Mouse (Mus musculus): ENCODE results near the gene Prmt2.

Prmt2 gene

DNA sequence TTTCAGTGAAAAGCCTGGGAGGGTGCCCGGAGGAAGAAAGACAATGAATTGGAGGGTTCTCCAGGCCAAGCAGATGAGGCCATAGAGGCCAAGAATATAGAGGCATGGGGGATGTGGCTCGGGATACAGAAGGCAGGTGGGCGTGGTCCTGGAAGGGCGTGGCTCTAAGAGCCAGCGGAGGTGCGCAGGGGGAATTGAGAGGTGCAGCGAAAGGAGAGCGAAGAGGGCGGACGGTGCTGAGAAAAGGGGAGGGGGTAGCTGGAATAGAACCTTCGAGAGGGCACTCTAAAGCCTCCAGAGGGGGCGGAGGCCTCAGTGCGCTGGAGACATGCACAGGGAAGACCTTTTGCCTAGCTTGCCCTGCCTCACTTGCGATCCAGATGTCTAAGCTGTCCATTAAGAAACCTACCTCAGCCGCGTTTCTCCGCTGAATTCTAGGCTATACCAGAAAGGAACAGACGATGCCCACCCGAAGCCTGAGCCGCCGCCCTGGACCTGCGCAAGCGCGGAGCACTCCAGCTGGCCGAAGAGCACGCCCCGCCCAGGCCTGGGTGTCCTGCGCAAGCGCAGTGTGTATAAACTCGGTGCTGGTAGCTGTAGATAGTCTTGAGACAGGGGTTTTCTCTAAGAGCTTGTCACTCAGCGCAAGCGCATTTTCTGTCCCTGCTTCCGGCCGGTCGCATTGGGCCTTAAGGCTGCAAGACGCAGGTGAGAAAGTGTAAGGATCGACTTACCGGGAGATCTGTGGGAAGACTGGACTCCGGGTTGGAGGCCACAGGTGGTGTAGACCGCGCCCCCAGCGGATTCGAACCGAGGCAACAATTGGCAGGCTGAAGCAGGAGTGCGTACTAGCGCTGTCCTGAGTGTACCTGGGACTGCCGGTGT, at the start of gene Prmt2:
Prmt2 (minus strand) TSS at position 525 of the 885 bp plus-strand sequence.
- peak; percentile 89 to 90 for DNase-seq (ENCODE audit: low spot score in 2 of 2)

GRCm38 (mm10) chr10:76278541-76279097, 41.0 kb upstream of the Prmt2 start:
- no peak for DNase-seq (ENCODE audit: low spot score in 2 of 2)

GRCm38 (mm10) chr10:76275256-76275655, 37.6 kb upstream of the Prmt2 start:
- no peak for DNase-seq (ENCODE audit: low spot score in 2 of 2)

- DNase-seq (ENCODE audit: low spot score in 2 of 2): peak; percentile 40 to 46
Measured at GRCm38 (mm10) chr10:76271238-76271637, 33.6 kb upstream of the Prmt2 start.

DNA sequence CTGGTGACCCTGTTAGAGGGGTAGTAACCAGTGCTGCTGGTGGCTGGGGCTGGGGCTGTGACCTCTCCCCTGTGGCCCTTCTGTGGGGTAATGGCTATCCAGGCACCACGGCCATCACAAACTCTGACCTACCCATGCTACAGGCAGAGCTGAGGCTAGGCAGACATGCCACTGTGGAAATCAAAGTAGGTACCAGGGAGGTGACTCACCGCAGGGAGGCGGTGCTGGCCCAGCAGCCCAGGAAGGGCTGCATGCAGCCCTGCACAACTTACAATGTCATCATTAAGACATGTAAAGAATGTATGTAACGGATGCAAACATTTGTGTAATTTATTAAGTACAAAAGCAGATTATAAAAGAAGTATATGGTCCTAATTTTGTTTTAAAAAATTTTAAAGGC, 24.8 kb upstream of the Prmt2 start:
- DNase-seq (ENCODE audit: low spot score in 2 of 2): peak in 1 of 2 experiments; percentile 15

GRCm38 (mm10) chr10:76261447-76261846, 23.8 kb upstream of the Prmt2 start:
- no peak for DNase-seq (ENCODE audit: low spot score in 2 of 2)

GRCm38 (mm10) chr10:76260358-76261059, 22.8 kb upstream of the Prmt2 start:
- no peak for DNase-seq (ENCODE audit: low spot score in 2 of 2)

GRCm38 (mm10) chr10:76259566-76260232, 22.0 kb upstream of the Prmt2 start:
- DNase-seq (ENCODE audit: low spot score in 2 of 2): no peak

DNA sequence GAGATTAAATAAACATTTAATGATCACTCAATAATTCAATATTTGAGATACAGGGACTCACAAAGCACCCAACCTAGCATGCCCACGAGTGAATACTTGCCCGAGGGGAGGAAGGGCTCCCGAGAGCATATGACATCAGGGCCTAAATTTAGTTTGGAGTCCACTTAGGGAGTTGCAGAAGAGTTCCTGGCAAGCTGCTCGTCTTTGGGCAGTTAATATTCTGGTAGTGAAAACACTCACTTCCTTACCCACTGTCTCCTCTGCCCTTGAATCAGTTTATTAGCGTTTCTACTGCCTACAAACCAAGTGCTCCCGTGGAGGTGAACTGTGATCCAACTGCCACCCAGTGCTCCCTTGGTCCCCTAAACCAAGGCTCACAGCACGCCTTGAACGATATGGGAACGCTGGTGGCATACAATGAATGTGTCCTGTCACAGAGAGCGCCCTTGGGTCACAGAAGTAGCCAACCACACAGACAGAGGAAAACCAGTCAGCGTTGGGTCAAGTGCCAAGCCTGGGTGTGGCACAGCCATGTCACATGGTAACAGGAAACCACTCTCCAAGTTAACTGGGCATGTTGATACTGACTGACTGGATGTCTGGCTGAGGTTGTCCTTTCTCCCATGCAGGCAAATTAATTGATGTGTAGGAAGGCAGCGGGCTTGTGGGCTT, 20.2 kb upstream of the Prmt2 start:
- peak; percentile 34 to 58 for DNase-seq (ENCODE audit: low spot score in 2 of 2)

DNA sequence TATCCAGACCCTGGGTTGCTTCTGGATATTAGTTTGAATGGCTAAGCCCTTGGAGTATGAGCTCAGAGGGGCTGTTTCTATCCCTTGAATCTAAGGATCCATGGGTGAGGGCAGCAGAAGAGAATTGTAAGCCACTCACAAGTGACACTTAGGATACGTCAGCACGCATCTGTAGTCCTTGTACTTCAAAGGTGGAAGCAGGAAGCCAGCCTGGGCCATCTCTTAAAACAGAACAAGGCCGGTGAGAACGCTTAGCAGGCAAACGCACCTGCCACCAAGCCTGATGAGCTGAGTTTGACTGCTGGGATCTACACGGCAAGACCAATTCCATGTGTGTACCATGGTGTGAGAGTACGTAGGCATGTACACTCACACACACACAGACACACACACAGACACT, 19.6 kb upstream of the Prmt2 start:
- DNase-seq (ENCODE audit: low spot score in 2 of 2): no peak

DNA sequence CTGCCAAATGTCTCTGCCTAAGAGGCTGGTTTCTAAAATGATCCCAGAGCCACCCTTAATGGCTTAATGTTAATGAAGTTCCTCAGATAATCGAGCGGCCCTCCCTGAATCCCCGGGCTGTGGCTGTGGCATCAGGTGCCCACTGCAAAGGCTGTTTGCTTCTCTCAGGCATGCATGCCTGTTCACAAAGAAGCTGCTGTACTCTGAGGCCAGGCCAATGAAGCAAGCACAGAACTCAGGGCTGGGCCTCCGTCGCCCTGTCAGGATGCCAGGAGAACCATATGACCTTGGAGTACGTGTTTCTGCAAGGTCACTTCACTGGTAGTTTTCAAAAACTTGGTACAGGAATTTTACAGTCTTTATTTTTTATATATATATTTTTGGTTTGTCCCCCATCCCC, 18.0 kb upstream of the Prmt2 start:
- DNase-seq (ENCODE audit: low spot score in 2 of 2): no peak

DNA sequence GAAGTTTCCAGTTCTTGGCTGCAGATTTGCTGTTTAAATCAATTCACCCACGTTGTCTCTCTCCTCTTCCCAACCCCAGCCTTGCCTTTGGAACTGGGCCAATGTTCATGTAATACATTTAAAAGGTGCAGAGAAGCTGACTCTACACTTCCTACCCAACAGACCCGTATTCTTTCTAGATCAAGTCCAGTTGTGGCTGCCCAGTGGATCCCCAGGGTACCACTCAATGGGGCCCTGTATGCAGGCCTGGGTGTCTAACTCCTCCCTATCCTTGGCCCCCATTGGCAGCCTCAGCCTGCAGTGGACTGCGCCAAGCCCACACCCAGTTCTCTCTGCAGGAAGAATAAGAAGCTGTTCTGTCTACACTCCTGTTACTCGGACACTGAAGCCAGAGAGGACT, 15.9 kb upstream of the Prmt2 start, which contains the start of gene S100b:
S100b (plus strand) TSS at position 318 of the 400 bp plus-strand sequence.
- DNase-seq (ENCODE audit: low spot score in 2 of 2): peak; percentile 19 to 57

DNA sequence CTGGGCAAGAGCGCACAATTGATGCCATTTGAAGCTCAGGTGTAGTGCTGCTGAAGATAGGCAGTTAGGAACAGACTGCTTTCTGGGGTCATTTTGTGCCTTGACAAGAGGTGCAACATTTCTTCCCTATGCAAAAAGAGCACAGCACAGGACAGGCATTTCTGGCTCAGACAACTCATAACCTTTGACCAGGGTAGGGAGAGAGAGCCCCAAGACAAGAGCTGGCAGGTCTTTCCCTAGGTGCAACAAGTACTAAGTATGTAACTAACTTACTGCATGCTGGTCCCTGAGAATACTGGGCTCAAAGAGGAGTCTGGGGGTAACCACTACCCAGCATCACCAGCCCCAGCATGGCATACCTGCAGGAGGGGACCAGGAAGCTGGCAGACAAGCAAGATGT, 15.4 kb upstream of the Prmt2 start:
- DNase-seq (ENCODE audit: low spot score in 2 of 2): no peak

GRCm38 (mm10) chr10:76250870-76251269, 13.2 kb upstream of the Prmt2 start:
- no peak for DNase-seq (ENCODE audit: low spot score in 2 of 2)

GRCm38 (mm10) chr10:76248647-76248968, 10.9 kb upstream of the Prmt2 start:
- DNase-seq (ENCODE audit: low spot score in 2 of 2): no peak

DNA sequence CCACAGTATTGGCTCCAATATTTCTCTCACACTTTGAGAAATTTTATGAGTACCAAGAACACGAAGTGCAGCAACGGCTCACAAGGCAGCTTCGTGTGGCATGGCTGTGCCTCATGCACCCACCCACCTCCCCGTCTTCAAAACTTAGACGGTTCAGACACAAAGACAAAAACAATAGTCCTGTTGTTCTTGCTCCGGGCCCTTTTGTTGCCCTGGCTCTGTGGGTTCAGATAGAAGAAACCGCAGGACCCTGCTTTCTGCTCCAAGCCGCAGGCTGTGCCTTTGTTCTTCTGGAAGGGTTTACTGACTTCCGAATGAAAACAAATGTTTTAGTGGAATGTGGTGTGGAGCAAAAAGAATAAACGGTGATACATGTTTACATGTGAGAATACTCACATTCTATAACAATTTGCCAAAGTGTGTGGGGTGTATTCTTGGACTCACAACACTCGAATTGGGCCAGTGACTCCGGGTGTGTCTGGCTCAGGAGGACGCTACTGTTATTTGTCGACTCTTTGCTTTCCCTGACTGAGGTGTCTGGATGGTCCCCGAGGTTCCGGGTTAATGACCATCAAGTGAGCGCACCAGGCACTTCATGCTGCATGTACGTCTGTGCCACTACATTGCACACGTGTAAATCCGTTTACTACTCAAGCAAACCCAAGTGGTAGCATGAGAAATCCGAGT, 10.4 kb upstream of the Prmt2 start:
- no peak for DNase-seq (ENCODE audit: low spot score in 2 of 2)

DNA sequence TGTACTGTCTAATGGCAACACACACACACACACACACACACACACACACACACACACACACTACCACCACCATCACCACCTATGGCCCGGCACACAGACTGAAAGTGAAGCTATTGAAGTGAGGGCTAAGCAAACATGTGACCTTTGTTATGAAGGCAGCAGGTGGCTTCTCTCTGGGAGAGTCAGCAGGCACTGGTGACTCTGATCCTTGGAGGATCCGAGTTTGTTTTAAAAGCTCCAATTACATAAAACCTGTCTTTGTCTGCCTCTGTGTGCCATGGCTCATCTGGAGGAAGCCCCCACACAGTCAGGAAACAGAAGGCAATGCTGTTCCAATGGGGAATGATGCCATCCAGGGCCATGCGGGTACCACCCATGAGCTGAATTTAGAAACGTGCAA, 8.9 kb upstream of the Prmt2 start:
- DNase-seq (ENCODE audit: low spot score in 2 of 2): no peak

- DNase-seq (ENCODE audit: low spot score in 2 of 2): no peak
Measured at GRCm38 (mm10) chr10:76245106-76245505, 7.4 kb upstream of the Prmt2 start.

DNA sequence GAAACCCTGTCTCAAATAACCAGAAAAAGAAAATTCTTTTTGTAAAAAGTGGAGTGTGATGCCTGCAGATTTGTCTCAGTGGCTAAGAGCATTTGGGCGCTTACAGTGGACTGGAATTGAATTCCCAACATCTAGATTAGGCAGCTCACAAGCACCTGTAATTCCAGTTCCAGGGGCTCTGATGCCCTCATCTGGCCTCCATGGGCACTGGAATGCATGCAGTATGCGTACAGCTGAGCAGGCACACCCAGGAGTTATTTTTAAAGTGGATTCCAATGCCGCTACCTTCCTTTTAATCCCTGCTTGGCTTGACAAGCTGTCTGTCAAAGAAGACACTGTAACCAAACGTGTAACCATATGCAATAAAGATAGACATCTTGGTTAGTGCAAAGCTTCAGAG, 1.7 kb upstream of the Prmt2 start:
- no peak for DNase-seq (ENCODE audit: low spot score in 2 of 2)

- DNase-seq (ENCODE audit: low spot score in 2 of 2): no peak
Measured at GRCm38 (mm10) chr10:76229627-76230026, 8.0 kb downstream of the Prmt2 start.

GRCm38 (mm10) chr10:76225944-76226343, 11.7 kb downstream of the Prmt2 start:
- DNase-seq (ENCODE audit: low spot score in 2 of 2): no peak

All from urinary bladder, postnatal 36 days (tissue).